Mouse (Mus musculus) testis, postnatal 10 days (tissue): ENCODE measurements around the gene Glycam1.
"Not testable (repeated sequence)": the region's sequence is repeated elsewhere in the genome, so short reads cannot be mapped to it uniquely, and the experiment has no call there.

ENCODE experiments used
- DNase-seq: peaks from one replicate; pipeline ENCODE4 v3.0.0; 2021; ENCODE audit warnings: low spot score

The Glycam1 gene

DNA sequence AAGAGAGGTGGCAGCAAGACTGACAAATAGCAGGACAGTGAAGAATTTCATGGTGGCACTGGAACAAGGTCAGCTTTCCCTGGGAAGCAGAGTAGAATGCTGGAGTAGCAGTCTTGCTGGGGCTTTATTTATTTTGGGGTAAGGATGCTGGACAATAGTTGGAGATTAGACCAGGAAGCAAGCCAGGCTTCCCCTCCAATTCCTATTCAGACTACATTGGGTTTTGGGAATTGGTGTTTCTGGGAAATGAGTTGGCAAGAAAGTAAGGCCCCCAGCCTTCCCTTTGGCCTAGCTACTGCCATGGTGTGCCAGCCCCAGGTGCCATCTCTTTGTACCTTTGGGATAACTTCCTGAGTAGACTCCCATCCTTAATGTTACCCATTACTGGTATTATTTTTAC, at the start of gene Glycam1:
Gene Glycam1, minus strand, starts transcription at position 101 of the 400 bp plus-strand sequence.
- no peak for DNase-seq

DNA sequence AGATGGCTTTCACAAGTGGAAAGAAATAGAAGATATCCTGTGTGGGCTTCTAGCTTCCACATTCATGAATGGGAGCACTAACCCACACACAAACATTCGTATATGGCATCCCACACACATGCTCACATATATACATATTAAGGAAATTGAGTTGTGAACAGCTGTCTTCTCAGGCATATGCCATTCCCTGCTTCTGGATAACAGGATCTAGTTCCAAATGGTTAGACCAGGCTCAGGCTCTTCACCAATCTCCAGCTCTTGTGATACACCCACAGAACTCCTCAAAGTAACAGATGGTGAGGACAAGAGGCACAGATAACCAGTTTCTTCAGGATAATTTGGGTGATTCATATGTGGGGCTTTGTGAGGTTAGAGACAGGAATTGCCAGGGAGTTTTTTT, 39.6 kb upstream of the Glycam1 start:
- DNase-seq = no peak

DNA sequence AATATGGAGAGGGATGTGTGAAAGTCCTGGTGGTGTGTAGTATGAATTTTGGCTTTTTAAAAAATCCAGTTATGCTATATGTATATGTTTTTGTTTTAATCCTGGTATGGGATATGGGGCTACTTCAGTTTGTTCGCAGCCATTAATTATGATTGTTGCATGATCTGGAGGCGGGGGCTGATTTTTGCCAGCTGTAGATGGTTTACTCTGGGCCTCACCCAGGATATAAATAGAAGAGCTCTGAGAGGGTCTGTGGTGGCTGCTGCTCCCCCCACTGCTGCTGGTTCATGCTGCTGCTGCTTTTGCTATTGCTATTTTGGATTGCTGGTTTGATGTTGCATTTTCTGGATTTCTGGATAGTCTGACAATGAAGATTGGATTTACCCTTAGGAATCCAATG, 25.9 kb upstream of the Glycam1 start:
- DNase-seq = no peak

DNA sequence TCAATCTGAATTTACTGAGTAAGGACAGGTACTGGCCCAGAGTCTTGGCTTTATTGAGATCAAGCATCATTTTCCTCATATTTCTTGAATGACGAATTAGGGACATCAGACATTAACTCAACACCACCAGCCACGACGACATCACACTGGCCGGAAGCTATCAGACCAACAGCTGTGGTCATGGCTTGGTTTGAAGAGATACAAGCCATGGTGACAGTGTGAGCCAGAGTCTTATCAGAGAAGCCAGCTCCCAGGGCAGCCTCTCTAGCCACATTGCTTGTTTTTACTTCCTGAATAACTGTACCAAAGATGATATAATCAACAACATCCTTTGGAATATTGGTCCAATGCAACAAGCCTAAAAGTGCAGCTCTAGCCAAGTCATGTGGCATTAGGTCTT, 22.9 kb upstream of the Glycam1 start:
- not testable (repeated sequence) for DNase-seq

DNA sequence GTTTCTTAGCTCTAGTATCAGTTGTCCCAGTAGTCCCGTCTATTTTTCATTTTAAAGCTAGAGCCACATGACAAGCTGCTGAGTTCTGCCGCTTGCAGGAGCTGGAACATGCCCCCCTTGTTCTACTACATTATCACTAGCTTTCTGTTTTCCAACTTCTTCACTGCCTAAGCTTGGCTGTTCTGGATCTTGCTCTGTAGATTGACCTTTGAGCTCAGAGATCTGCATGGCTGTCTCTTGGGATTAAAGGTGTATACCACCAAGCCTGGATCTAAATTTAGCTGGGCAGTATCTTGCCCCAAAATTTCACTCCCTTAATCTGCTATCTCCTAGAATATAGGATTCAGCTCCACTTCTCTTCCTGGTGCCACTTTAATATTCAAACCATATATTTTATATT, 21.0 kb upstream of the Glycam1 start:
- no peak for DNase-seq

GRCm38 (mm10) chr15:103552096-103552690, 12.7 kb downstream of the Glycam1 start:
- peak; percentile 60 for DNase-seq

DNA sequence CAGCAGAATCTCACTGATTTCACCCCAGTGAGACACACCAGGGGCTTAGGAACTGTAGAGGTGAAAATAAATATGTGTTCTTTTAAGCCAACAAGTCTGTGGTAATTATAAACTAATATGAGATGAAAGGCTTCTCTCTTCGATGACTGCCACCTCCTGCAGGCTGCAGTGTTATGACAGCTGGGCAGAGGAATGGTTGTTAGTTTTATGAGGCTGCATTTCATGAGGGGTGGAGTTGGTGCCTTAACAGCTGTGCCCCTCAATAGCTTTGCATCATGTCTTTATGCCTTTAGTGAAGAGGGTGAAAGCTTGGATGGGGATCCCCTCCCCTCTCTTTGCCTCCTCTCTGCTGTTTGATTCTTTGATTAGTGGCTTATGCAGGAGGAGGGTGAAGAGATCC, 13.8 kb downstream of the Glycam1 start:
- DNase-seq = no peak

DNA sequence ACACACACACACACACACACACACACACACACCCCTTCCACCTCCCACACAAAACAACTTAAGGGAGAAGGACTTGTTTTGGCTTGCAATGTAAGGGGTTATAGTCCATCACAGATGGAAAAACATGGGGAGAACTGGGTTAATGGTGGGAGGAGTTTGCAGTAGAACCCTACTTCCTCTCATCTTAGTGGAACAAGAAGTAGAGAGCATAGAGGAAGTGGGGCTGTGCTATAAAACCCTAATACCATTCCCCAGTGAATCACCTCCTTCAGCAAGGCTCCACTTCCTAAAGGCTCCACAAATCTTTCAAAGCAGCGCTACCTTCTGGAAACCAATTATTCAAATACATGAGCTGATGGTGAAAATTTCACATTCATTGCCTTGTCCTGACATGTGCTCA, 15.4 kb downstream of the Glycam1 start:
- no peak for DNase-seq

GRCm38 (mm10) chr15:103547983-103548382, 16.9 kb downstream of the Glycam1 start:
- no peak for DNase-seq

DNA sequence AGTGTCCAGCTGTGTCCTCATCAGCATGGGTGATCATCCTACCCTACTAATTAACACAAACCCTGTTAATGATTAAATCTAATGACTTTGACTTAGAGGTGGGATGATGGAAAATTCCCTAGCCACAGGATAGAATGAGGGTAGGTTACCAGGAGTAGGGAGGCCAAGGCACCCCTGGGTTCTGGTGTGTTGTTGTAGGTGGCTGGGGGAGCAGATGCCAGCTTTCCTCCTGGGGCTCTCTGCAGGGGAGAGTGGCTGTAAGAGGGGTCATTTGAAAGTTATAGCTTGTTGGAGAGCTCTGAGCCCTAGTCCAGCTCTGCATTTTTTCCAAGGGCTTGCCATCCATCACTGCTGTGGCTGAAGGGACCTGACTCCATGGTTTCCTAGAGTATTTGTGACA, 22.4 kb downstream of the Glycam1 start:
- peak; percentile 15 for DNase-seq

- DNase-seq = no peak
Observed at GRCm38 (mm10) chr15:103540646-103541045, 24.2 kb downstream of the Glycam1 start.

- no peak for DNase-seq
Observed at GRCm38 (mm10) chr15:103539259-103539658, 25.6 kb downstream of the Glycam1 start.

- peak; percentile 62 for DNase-seq
Observed at GRCm38 (mm10) chr15:103537822-103538213, 27.1 kb downstream of the Glycam1 start, which contains the start of gene Ppp1r1a. Gene Ppp1r1a, minus strand, starts transcription at chr15:103538003.

GRCm38 (mm10) chr15:103537011-103537821, 27.7 kb downstream of the Glycam1 start:
- DNase-seq = no peak

- DNase-seq = no peak
Observed at GRCm38 (mm10) chr15:103536456-103536855, 28.4 kb downstream of the Glycam1 start.

DNA sequence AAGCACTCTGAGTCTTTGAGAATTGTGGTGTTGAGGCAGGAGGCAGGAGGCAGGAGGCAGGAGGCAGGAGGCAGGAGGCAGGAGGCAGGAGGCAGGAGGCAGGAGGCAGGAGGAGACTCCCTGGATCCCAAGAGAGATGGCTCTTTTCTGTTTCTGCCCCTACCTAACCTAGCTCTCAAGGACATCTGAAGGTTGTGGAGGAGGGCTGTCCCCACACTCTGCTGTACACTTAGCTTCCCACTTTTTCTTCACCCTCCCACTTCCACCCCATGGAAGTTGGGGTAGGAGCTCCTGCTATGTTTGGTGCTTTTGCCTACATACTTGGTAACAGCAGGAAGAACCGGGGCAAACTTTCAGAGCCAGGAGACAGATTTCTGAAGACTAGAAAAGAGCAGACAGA, 29.1 kb downstream of the Glycam1 start:
- DNase-seq = no peak

DNA sequence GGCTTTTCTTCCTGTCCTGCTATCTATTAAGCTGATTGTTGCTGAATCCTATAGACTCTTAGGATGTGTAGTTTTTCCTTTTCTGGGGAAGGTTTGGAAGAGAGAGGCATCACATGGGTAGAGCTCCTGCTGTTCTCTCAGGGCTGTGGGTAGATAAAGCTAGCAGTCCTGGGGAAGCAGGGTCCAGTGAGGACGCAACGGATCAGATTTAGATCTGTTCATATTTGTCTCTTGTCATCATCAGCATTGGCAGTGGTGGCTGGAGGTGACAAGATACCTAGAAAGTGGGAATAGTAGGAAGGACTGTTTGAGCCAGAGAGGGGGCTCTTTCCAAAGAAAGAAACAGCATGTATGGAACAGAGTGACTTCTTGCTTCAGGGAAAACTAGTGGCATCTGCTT, 29.9 kb downstream of the Glycam1 start:
- DNase-seq = no peak

DNA sequence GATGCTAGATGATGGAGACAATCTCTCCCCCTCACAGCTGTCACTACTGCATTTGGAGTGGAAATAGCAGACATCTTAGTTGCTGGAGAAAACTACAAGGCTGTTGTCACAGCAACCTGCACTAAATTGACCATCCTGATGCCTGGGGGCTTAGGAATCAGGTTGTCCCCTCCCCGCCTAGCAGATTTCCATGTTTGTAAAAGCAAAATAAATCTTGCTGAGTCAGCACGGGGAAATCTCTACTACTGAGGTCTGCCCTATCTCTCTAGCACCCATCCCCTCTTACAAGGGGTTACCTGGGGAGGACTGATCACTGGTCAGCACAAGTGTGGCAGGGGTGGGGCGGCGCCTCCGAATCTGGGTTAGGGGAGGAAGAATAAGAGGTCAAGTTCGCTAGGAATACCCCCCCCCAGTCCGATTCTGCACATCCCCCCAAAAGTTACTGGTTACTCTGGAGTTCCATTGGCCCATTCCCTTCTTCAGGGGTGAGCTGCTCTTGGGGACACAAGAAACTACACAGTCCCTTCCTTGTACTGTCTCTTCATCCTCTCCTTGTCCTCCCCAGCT, 30.7 kb downstream of the Glycam1 start:
- DNase-seq = no peak

- DNase-seq = peak; percentile 52
Observed at GRCm38 (mm10) chr15:103530372-103530771, 34.5 kb downstream of the Glycam1 start.

- no peak for DNase-seq
Observed at GRCm38 (mm10) chr15:103523156-103523555, 41.7 kb downstream of the Glycam1 start.

- no peak for DNase-seq
Observed at GRCm38 (mm10) chr15:103522458-103523099, 42.3 kb downstream of the Glycam1 start.
